Mouse (Mus musculus): Measurements from ENCODE around the gene Defb23. TPM values are rescaled to one million over a fixed set of nuclear protein-coding genes. Genes with fewer than 3 reads are reported as not detected.
A peak's percentile ranks its signal among the peaks of the same experiment; 100 is the strongest.

Defb23 gene
- polyA plus RNA-seq, 1 experiment from 2014 or later, result not detected

DNA sequence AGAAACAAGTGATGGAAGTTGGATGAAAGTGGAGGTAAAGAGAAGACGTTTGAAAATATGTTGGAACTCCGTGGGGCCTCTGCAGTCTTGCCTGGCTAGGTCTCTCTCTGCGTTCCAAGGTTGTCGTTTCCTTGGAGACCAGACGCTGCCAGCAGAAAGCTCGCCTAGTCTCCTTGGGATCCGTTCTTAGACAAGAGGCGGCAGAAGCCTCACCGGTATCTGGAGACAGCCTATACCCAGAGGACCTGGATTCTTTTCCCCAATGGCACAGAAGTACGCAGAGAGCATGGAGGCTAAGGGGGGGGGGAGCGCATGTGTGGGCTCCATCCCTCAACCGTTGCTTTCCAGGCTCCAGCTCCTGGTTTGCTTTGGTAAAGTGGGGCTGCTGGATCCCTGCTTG, 36.9 kb downstream of the Defb23 start:
- Histone ChIP-seq H3K4me1 (replicated peaks) (peaks cover 12% of the 10 kb centered on the region), H3K27me3 (ENCODE audit: insufficient read depth, poor library complexity, severe bottlenecking) (no peaks in the 10 kb centered on the region), H3K27ac (no peak overlapping the region), H3K36me3 (no peaks in the 10 kb centered on the region), H3K4me3 (peak overlapping the region; percentile 24; the same call in 1 of the 2 replicates), H3K9me3 (no peaks in the 10 kb centered on the region)
- DNase-seq (ENCODE audit: low spot score), result peak; percentile 31
- 3% methylated on average over 12 of the region's 12 CpGs for WGBS

GRCm38 (mm10) chr2:152415786-152416185, 48.6 kb downstream of the Defb23 start:
- peak overlapping the region; percentile 100 for H3K27ac ChIP-seq
- peak overlapping the region; percentile 97 for H3K4me3 ChIP-seq
- 98% methylated on average over 3 of the region's 3 CpGs for WGBS
- peaks cover 15% of the 10 kb centered on the region for H3K9me3 ChIP-seq
- DNase-seq (ENCODE audit: low spot score), result no peak
- H3K4me1 ChIP-seq (replicated peaks), result peaks cover 36% of the 10 kb centered on the region
- 0 out of 2 replicates have a peak, but pooled peaks cover 7% of the 10 kb centered on the region for H3K36me3 ChIP-seq
- H3K27me3 ChIP-seq (ENCODE audit: insufficient read depth, poor library complexity, severe bottlenecking), result no peaks in the 10 kb centered on the region

DNA sequence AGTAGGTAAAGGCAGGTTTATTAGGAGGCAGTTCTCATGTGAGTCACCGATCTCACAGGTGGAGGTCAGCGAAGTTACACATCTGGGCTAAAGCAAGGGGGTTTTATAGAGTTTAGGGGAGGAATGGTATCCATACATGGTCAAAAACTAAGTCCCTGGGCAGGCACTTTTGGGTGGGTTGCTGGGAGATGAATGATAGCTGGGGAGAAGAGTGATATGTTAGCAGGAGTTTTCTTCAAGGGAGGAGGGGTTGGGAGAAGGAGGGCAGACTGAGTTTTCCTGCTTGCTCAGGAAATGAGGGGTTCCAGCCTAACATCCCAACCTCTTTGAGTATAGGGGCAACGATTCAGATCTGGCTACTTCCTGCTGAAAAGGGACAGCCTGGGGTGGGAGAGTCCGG, 49.1 kb downstream of the Defb23 start, which contains the start of gene 6820408C15Rik:
6820408C15Rik (plus strand) TSS at position 301 of the 400 bp plus-strand sequence.
- H3K4me3 ChIP-seq, result peak within 1 kb of the TSS; percentile 97
- H3K36me3 ChIP-seq, result 0 out of 2 replicates have a peak, but pooled peaks cover 7% of the 10 kb centered on the region
- 30% methylated on average over 4 of the region's 4 CpGs for WGBS
- DNase-seq (ENCODE audit: low spot score), result no peak
- peaks cover 41% of the 10 kb centered on the region for H3K4me1 ChIP-seq (replicated peaks)
- H3K27me3 ChIP-seq (ENCODE audit: insufficient read depth, poor library complexity, severe bottlenecking), result no peaks in the 10 kb centered on the region
- peak within 1 kb of the TSS; percentile 100 for H3K27ac ChIP-seq
- H3K9me3 ChIP-seq, result peaks cover 14% of the 10 kb centered on the region

GRCm38 (mm10) chr2:152414591-152415165, 49.7 kb downstream of the Defb23 start, which contains the start of gene Zcchc3:
Gene Zcchc3 (minus strand): TSS chr2:152415027.
- under 1% methylated on average over 65 of the region's 65 CpGs for WGBS
- Histone ChIP-seq H3K4me3 (peak within 1 kb of the TSS; percentile 97), H3K27ac (peak within 1 kb of the TSS; percentile 100), H3K36me3 (0 out of 2 replicates have a peak, but pooled peaks cover 7% of the 10 kb centered on the region), H3K9me3 (peaks cover 9% of the 10 kb centered on the region), H3K27me3 (ENCODE audit: insufficient read depth, poor library complexity, severe bottlenecking) (no peaks in the 10 kb centered on the region), H3K4me1 (replicated peaks) (peaks cover 47% of the 10 kb centered on the region)
- peak; percentile 92 for DNase-seq (ENCODE audit: low spot score)

- Histone ChIP-seq H3K4me1 (replicated peaks) (peaks cover 53% of the 10 kb centered on the region), H3K27me3 (ENCODE audit: insufficient read depth, poor library complexity, severe bottlenecking) (no peaks in the 10 kb centered on the region), H3K4me3 (peak overlapping the region; percentile 97), H3K9me3 (peaks cover 9% of the 10 kb centered on the region), H3K36me3 (0 out of 2 replicates have a peak, but pooled peaks cover 7% of the 10 kb centered on the region), H3K27ac (peak overlapping the region; percentile 100)
- WGBS, result under 1% methylated on average over 86 of the region's 86 CpGs
- DNase-seq (ENCODE audit: low spot score), result peak; percentile 68
Measured at GRCm38 (mm10) chr2:152413765-152414584, 50.4 kb downstream of the Defb23 start.

- WGBS, result 1% methylated on average over 21 of the region's 21 CpGs
- H3K4me3 ChIP-seq, result peak overlapping the region; percentile 97
- H3K36me3 ChIP-seq, result 0 out of 2 replicates have a peak, but pooled peaks cover 7% of the 10 kb centered on the region
- DNase-seq (ENCODE audit: low spot score), result no peak
- peak overlapping the region; percentile 100 for H3K27ac ChIP-seq
- no peaks in the 10 kb centered on the region for H3K27me3 ChIP-seq (ENCODE audit: insufficient read depth, poor library complexity, severe bottlenecking)
- H3K4me1 ChIP-seq (replicated peaks), result peaks cover 53% of the 10 kb centered on the region
- H3K9me3 ChIP-seq, result peaks cover 9% of the 10 kb centered on the region
Measured at GRCm38 (mm10) chr2:152413158-152413764, 51.2 kb downstream of the Defb23 start.

GRCm38 (mm10) chr2:152412526-152413157, 51.8 kb downstream of the Defb23 start:
- 2% methylated on average over 15 of the region's 15 CpGs for WGBS

DNA sequence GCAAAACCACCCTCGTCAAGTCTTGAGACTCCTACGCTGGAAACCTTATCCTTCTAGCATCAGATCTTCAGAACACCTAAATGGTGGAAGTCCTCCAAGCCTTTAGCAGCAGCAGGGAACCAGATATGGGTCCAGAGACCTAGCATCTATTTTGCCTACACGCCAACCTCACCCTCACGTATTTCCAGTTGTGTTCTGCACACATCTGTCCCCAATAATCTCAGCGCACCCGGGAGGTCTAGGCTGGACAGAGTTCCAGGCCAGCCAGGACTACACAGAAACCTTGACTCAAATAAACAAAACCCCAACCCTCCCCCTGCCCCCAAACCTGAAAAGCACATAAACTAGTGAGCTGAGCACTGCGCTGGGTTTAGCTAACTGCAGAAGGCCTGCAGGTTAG, 52.9 kb downstream of the Defb23 start:
- 2% methylated on average over 7 of the region's 7 CpGs for WGBS
- 0 out of 2 replicates have a peak, but pooled peaks cover 7% of the 10 kb centered on the region for H3K36me3 ChIP-seq
- H3K9me3 ChIP-seq, result peaks cover 9% of the 10 kb centered on the region
- H3K4me1 ChIP-seq (replicated peaks), result peaks cover 56% of the 10 kb centered on the region
- H3K27ac ChIP-seq, result peak overlapping the region; percentile 100
- H3K4me3 ChIP-seq, result peak overlapping the region; percentile 97
- DNase-seq (ENCODE audit: low spot score), result no peak
- no peaks in the 10 kb centered on the region for H3K27me3 ChIP-seq (ENCODE audit: insufficient read depth, poor library complexity, severe bottlenecking)

More at GRCm38 (mm10) chr2:152412526-152413157, 51.8 kb downstream of the Defb23 start:
- peaks cover 53% of the 10 kb centered on the region for H3K4me1 ChIP-seq (replicated peaks)
- H3K9me3 ChIP-seq, result peaks cover 9% of the 10 kb centered on the region
- peak; percentile 41 for DNase-seq (ENCODE audit: low spot score)
- peak overlapping the region; percentile 97 for H3K4me3 ChIP-seq
- H3K27ac ChIP-seq, result peak overlapping the region; percentile 100
- no peaks in the 10 kb centered on the region for H3K27me3 ChIP-seq (ENCODE audit: insufficient read depth, poor library complexity, severe bottlenecking)
- H3K36me3 ChIP-seq, result 0 out of 2 replicates have a peak, but pooled peaks cover 7% of the 10 kb centered on the region

DNA sequence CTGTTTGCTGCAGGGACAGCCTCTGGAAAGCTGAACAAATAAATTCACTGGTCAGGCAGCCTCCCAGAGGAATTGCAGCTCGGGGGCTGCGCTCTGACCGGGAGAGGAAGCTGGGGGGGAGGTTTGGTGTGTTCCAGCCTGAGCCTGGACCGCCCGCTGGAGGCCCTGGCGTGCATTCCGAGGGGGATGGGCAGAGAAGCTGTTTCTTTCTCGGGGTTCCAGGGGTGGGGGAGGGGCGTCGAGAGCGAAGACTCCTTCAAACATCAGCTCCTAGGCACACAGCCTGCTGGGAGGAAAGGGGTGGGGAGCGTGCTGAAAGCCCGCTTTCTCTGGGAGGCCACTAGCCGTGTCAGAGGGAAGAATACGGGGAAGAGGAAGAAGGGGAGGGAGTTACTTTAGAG, 53.4 kb downstream of the Defb23 start:
- Histone ChIP-seq H3K9me3 (peaks cover 4% of the 10 kb centered on the region; the same call in 1 of the 2 replicates), H3K27me3 (ENCODE audit: insufficient read depth, poor library complexity, severe bottlenecking) (no peaks in the 10 kb centered on the region), H3K4me1 (replicated peaks) (peaks cover 60% of the 10 kb centered on the region), H3K4me3 (peak overlapping the region; percentile 97), H3K27ac (peak overlapping the region; percentile 100), H3K36me3 (0 out of 2 replicates have a peak, but pooled peaks cover 4% of the 10 kb centered on the region)
- DNase-seq (ENCODE audit: low spot score), result peak; percentile 94
- WGBS, result under 1% methylated on average over 15 of the region's 15 CpGs

GRCm38 (mm10) chr2:152409781-152410180, 54.6 kb downstream of the Defb23 start:
- Histone ChIP-seq H3K4me1 (replicated peaks) (peaks cover 61% of the 10 kb centered on the region), H3K27me3 (ENCODE audit: insufficient read depth, poor library complexity, severe bottlenecking) (no peaks in the 10 kb centered on the region), H3K4me3 (peak overlapping the region; percentile 97; the same call in 1 of the 2 replicates), H3K9me3 (no peaks in the 10 kb centered on the region), H3K27ac (peak overlapping the region; percentile 100), H3K36me3 (0 out of 2 replicates have a peak, but pooled peaks cover 4% of the 10 kb centered on the region)
- no peak for DNase-seq (ENCODE audit: low spot score)
- 77% methylated on average over 6 of the region's 6 CpGs for WGBS
